Mouse (Mus musculus) bone marrow macrophage, adult 2 months (primary cell): ENCODE measurements around the gene Ucn. TPM values are rescaled to one million over a fixed set of nuclear protein-coding genes. Genes with fewer than 3 reads are reported as not detected.

Source experiments
- H3K27ac ChIP-seq: 2 replicates; pipeline ENCODE4 v1.5.1; 2012; ENCODE audit warnings: low read depth, low read length; ENCODE audit not compliant: insufficient read depth
- H3K4me1 ChIP-seq: 2 replicates; pipeline ENCODE4 v1.6.1; 2012; ENCODE audit warnings: low read length; ENCODE audit not compliant: control insufficient read depth, insufficient read depth
- H3K4me3 ChIP-seq: 2 replicates; pipeline ENCODE4 v1.5.1; 2012; ENCODE audit warnings: mild to moderate bottlenecking, low read length, moderate library complexity; ENCODE audit not compliant: insufficient read depth
- CTCF ChIP-seq: IDR thresholded peaks from 2 replicates; pipeline ENCODE4 v1.5.1; 2012; ENCODE audit warnings: low read depth, mild to moderate bottlenecking, low read length, moderate library complexity
- POLR2A ChIP-seq: IDR thresholded peaks from 2 replicates; pipeline ENCODE4 v1.6.1; 2012; ENCODE audit warnings: mild to moderate bottlenecking, low read depth, low read length, borderline replicate concordance
- polyA plus RNA-seq: library from polyadenylated mRNA; stranded (reverse); fragments of >200 nt; gene quantifications from 2 replicates; pipeline ENCODE4 v1.2.4, GENCODE M21; 2012; ENCODE audit not compliant: missing spikeins, insufficient read depth, insufficient read length

The Ucn gene
- not detected in 2 replicates for polyA plus RNA-seq

GRCm38 (mm10) chr5:31138241-31138967 is at the start of gene Ucn:
Gene Ucn, minus strand, starts transcription at chr5:31138829.
- H3K27ac ChIP-seq: no peak within 1 kb of the TSS
- TF ChIP-seq CTCF (no peak), POLR2A (no peak)
- no peak within 1 kb of the TSS for H3K4me3 ChIP-seq
- no peaks in the 10 kb centered on the region for H3K4me1 ChIP-seq

DNA sequence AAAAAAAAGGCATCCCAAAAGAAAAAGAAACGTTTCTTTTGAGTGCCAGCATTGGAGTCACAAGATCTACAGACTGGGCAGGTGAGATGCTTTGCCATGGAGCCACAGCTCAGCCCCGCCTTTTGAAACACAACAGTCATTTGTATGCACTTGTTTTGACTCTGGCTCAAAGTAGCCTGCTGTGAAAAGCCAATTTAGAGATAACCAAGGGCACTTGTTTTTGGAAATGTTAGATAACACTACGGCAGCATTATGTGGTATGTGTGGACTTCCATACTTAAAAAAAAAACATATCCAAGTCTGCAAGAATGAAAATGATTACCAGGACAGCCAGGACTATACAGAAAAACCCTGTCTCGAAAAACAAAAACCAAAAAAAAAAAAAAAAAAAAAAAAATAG is 45.0 kb upstream of the Ucn start:
- TF ChIP-seq POLR2A (no peak), CTCF (no peak)
- H3K4me1 ChIP-seq: peaks cover 5% of the 10 kb centered on the region
- H3K27ac ChIP-seq: no peak overlapping the region
- H3K4me3 ChIP-seq: no peak overlapping the region

DNA sequence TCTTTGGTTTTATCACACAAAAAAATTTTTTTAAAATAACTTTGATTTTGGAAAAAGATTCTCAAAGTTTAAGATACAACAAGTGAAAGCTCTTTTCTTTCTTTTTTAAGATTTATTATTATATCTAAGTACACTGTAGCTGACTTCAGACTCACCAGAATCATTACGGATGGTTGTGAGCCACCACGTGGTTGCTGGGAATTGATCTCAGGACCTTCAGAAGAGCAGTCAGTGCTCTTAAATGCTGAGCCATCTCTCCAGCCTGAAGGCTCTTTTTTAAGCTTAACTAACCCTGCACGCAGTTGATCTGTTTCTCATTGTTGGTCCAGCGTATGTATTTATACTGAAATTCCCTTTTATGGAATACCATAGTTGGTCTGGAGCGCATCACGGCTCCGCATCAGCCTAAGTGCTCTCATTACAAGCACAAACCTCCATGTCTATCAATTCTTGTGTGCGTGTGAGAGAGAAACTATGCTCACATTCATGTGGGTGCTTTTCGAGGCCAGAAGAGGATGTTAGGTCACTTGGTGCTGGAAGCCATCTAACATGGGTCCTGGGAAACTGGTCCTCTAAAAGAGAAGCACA is 42.6 kb upstream of the Ucn start:
- H3K4me1 ChIP-seq: peaks cover 15% of the 10 kb centered on the region
- no peak overlapping the region for H3K27ac ChIP-seq
- TF ChIP-seq CTCF (no peak), POLR2A (no peak)
- H3K4me3 ChIP-seq: no peak overlapping the region

DNA sequence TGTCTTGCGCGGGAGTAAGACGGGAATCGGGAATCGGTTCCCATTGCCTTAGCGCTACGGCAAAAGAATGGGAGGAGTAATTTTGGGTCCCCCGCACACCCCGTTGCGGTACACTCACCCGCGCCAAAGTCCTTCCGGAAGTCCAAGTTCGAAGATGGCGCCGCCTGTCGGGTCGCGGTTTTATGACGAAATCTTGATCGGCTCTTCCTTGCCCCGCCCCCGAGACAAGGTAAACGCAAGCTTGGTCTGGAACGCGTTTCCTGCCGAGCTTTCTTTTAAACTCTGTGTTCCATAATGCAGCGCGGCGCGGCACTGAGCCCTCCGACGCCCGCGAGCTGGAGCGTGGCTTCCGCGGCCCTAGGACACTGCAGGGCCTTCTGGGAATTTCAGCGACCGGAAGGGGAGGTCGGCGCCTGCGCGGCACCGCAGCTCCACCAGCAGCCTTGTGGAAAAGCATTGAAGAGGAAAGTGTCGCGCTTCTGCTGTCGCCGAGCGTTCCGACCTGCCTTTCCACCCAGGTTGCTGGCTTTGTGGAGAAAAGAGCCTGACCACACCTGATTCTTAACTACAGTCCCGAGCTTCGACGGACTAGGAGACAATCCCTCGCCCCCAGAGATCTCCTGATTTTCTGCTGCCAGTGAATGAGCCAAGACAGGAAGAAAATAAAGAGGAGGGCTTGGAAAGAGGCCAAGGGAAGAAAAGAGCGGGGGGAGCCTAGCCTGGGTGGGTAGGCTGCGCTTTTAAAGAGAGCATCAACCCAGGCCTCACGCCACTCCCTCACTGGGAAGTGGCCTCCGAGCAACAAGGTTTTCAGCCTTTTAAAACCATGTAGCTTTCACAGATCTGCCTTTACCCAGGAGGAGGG is 41.4 kb upstream of the Ucn start, which contains the start of the genes Gm29609 and Gtf3c2:
TSS of gene Gm29609 (minus strand) at position 146 of the 865 bp plus-strand sequence.
TSS of gene Gtf3c2 (minus strand) at position 379 of the 865 bp plus-strand sequence.
- H3K4me3 ChIP-seq: peak within 1 kb of the TSS; percentile 73
- H3K4me1 ChIP-seq: peaks cover 15% of the 10 kb centered on the region
- TF ChIP-seq POLR2A (no peak), CTCF (no peak)
- peak within 1 kb of the TSS; percentile 96 for H3K27ac ChIP-seq

DNA sequence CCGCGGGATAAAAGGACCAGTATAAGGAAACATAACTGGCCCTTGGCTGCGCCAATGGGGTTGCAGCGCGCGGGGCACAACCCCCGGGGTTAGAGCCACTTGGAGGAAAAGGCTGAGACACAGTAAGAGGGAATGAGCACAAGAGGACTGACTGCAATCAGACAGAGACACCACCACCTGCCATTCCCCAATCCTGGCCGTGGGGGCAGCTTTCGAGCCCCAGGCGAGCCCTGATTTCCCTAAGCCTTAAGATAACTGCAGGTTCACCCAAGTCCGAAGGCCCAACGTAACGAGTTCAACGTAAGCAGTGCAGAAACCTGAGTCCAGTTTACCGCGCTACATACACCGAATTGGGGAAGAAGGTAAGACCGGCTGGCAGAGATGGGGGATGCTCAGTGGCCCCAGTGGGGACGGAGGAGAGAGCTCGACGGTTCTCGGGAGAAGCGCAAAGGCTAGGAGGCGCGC is 40.7 kb upstream of the Ucn start:
- Histone ChIP-seq H3K27ac (peak overlapping the region; percentile 96), H3K4me1 (peaks cover 15% of the 10 kb centered on the region), H3K4me3 (peak overlapping the region; percentile 73)
- no peak for TF ChIP-seq POLR2A
- TF ChIP-seq CTCF: no peak

DNA sequence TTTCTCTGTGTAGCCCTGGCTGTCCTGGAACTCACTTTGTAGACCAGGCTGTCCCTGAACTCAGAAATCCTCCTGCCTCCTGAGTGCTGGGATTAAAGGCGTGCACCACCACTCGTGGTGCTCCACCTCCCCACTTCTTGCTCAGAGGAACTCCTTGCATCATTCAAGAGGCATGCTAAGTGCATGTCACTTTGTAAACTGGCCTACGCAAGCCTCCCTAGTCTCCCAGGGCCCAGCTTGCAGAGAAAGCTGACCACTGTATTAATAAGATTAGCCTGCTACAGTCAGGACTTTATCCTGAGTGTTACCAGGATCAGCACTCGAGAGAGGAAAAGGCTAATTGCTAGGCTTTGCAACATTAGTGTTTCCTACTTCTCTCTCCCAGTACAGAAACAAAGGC is 30.0 kb upstream of the Ucn start:
- TF ChIP-seq CTCF (no peak), POLR2A (no peak)
- no peak overlapping the region for H3K4me3 ChIP-seq
- H3K27ac ChIP-seq: no peak overlapping the region
- no peaks in the 10 kb centered on the region for H3K4me1 ChIP-seq

GRCm38 (mm10) chr5:31164878-31165277 is 26.2 kb upstream of the Ucn start:
- Histone ChIP-seq H3K27ac (no peak overlapping the region), H3K4me3 (no peak overlapping the region), H3K4me1 (no peaks in the 10 kb centered on the region; the same call in 1 of the 2 replicates)
- TF ChIP-seq POLR2A: no peak
- TF ChIP-seq CTCF: no peak

DNA sequence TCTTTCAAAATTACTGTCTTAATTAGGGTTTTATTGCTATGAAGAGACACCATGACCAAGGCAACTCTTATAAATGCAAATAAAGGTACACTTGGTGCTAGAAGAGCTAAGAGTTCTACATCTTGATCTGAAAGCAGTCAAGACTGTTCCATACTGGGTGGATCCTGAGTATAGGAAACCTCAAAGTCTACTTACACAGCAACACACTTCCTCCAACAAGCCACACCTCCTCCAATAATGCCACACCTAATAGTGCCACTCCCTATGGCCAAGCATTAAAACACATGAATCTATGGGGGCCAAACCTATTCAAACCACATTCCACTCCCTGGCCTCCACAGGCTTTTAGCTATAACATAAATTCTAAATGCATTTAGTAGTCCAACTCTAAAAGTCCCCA is 23.8 kb upstream of the Ucn start:
- no peak overlapping the region for H3K27ac ChIP-seq
- H3K4me1 ChIP-seq: no peaks in the 10 kb centered on the region; the same call in 1 of the 2 replicates
- H3K4me3 ChIP-seq: no peak overlapping the region
- no peak for TF ChIP-seq POLR2A
- no peak for TF ChIP-seq CTCF

GRCm38 (mm10) chr5:31154152-31154553 is 15.5 kb upstream of the Ucn start, which contains the start of gene Mpv17:
Gene Mpv17, minus strand, starts transcription at chr5:31154251.
- peak within 1 kb of the TSS; percentile 81 for H3K4me3 ChIP-seq
- H3K27ac ChIP-seq: no peak within 1 kb of the TSS
- peaks cover 5% of the 10 kb centered on the region for H3K4me1 ChIP-seq
- no peak for TF ChIP-seq CTCF
- no peak for TF ChIP-seq POLR2A
